Mouse (Mus musculus): ENCODE measurements around the gene Nckap1l. TPM values are rescaled to one million over a fixed set of nuclear protein-coding genes. Genes with fewer than 3 reads are reported as not detected.

Nckap1l gene
- polyA plus RNA-seq, 1 experiment from 2014 or later, result 1.8 TPM

DNA sequence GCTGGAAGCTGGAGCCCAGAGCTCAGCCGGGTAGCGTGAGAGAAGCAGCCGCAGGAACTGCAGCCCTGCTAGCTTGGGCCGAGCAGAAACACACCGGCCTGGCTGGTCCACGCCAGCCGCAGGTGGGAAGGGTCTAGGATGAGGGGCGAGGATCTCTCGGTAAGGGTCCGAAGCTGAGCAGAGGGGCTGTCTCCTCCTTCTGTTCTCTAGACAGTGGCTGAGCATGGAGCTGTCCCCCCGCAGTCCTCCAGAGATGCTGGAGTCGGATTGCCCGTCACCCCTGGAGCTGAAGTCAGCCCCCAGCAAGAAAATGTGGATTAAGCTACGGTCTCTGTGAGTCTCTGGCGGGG, 49.6 kb downstream of the Nckap1l start:
- peaks cover 69% of the 10 kb centered on the region for H3K27me3 ChIP-seq (ENCODE audit: low read depth, poor library complexity, severe bottlenecking)
- no peaks in the 10 kb centered on the region for H3K9me3 ChIP-seq (replicated peaks)
- H3K4me1 ChIP-seq, result peaks cover 53% of the 10 kb centered on the region
- H3K27ac ChIP-seq (replicated peaks), result peak overlapping the region; percentile 88
- DNase-seq (ENCODE audit: low spot score), result no peak
- no peaks in the 10 kb centered on the region for H3K36me3 ChIP-seq
- peak overlapping the region; percentile 75 for H3K4me3 ChIP-seq
- under 1% methylated on average over 15 of the region's 15 CpGs for WGBS

DNA sequence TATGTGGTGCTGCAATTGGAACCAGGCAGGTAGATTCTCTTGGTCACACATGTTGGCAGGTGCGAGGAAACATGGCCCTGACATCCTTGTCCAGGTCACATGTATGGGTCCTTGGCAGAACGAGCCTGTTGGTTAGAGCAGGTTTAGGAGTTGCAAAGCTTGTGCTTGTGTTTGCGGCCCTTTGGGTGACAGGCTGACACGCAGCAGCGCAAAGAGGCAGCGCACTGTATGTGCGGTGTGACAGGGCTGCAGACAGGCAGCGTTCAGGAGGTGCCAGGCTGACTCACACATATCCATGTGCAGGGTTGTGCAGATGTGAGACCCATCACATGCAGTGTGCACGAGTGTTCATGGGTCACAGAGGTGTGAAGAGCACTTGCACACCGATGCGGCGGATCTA, 50.1 kb downstream of the Nckap1l start:
- Histone ChIP-seq H3K27me3 (ENCODE audit: low read depth, poor library complexity, severe bottlenecking) (peaks cover 69% of the 10 kb centered on the region), H3K27ac (replicated peaks) (peak overlapping the region; percentile 88), H3K9me3 (replicated peaks) (no peaks in the 10 kb centered on the region), H3K4me1 (peaks cover 49% of the 10 kb centered on the region), H3K4me3 (peak overlapping the region; percentile 75), H3K36me3 (no peaks in the 10 kb centered on the region)
- peak; percentile 31 for DNase-seq (ENCODE audit: low spot score)
- WGBS, result 57% methylated on average over 12 of the region's 12 CpGs

DNA sequence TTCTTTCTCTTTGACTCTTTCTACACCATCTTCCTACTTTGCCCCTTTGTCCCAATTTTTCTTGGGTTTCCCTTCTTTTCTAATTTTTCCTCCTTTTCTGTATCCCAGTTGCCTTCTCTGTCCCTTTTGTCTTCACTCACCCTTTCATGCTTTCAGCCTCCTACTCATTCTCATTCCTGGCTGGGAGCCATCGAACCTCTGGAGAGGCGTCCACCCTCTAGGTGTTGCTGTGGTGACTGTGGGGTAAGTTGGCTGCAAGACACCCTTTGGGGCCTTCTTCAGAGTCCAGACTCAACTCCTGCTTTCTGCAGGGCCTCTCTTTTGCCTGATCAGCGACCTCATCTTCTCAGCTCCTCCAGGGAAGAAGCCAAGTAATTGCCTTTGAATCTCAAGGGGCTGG, 55.7 kb downstream of the Nckap1l start:
- H3K27ac ChIP-seq (replicated peaks), result peak overlapping the region; percentile 28; the same call in 1 of the 2 replicates
- H3K27me3 ChIP-seq (ENCODE audit: low read depth, poor library complexity, severe bottlenecking), result peaks cover 14% of the 10 kb centered on the region
- peaks cover 45% of the 10 kb centered on the region for H3K4me1 ChIP-seq
- 77% methylated on average over 3 of the region's 3 CpGs for WGBS
- DNase-seq (ENCODE audit: low spot score), result no peak
- H3K36me3 ChIP-seq, result no peaks in the 10 kb centered on the region
- H3K9me3 ChIP-seq (replicated peaks), result no peaks in the 10 kb centered on the region
- no peak overlapping the region for H3K4me3 ChIP-seq

DNA sequence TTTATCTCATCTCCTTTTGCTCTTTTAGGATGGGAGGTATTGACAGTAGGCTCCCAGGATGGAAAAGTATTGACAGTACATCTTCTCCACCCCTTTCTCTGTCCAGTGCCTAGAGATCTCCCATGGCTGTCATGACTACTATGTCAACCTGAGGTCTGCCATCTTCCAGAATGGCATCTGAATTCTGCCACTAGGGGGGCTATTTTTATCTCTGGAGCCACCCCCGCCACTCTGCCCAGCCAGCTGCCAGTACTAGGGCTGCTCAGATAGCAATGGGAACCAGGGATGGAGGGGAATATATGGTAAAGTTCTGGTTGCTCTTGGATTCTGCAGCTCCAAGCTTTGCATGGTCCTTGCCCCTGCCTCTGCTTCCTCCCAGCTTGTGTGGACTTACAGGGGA, 58.1 kb downstream of the Nckap1l start:
- no peak overlapping the region for H3K27ac ChIP-seq (replicated peaks)
- WGBS, result 59% methylated on average over 1 of the region's 1 CpGs
- peaks cover 53% of the 10 kb centered on the region for H3K4me1 ChIP-seq
- DNase-seq (ENCODE audit: low spot score), result no peak
- H3K9me3 ChIP-seq (replicated peaks), result no peaks in the 10 kb centered on the region
- no peaks in the 10 kb centered on the region for H3K27me3 ChIP-seq (ENCODE audit: low read depth, poor library complexity, severe bottlenecking)
- H3K4me3 ChIP-seq, result no peak overlapping the region
- no peaks in the 10 kb centered on the region for H3K36me3 ChIP-seq

DNA sequence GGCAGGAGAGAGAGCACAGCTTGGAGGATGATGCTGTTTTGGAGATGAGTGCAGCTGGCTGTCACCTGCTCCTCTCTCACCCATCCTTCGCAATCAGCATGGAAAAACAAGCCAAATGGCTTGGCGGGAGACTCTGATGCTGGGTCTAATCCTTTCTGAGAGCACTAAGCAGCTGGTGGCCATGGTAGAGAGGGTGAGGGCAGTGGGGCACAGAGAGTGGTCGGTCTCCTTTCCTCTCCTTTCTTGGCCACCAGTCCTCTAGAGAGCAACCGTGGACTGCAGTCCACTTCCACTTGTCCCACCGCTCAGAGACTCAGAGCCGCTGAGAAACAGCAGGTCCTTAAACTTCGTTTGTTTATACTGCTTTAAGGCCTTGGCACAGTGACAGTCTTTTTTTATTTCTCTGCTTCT, 60.0 kb downstream of the Nckap1l start:
- DNase-seq (ENCODE audit: low spot score), result no peak
- H3K36me3 ChIP-seq, result no peaks in the 10 kb centered on the region
- H3K27me3 ChIP-seq (ENCODE audit: low read depth, poor library complexity, severe bottlenecking), result no peaks in the 10 kb centered on the region
- H3K4me3 ChIP-seq, result peak overlapping the region; percentile 51
- H3K27ac ChIP-seq (replicated peaks), result peak overlapping the region; percentile 93
- peaks cover 72% of the 10 kb centered on the region for H3K4me1 ChIP-seq
- no peaks in the 10 kb centered on the region for H3K9me3 ChIP-seq (replicated peaks)
- 6% methylated on average over 7 of the region's 7 CpGs for WGBS

DNA sequence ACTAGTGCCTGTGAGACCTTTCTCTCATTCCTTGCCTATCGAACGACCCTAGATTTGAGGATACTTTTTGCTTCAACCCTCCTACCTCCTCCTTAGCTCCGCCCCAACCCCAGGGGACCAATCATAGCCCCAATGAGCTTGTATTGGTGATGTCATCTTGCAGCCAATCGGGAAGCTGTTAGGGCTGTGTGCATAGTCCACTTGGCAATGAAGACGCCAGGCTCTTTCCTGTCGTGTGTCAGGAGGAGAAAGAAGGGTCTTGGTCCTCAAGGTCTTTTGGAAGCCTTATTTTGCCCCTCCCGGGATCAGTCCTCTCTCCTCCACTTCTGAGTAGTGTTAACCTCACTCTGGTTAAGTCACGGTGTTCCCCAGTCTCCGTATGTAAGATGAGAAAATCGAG, 60.5 kb downstream of the Nckap1l start:
- H3K27ac ChIP-seq (replicated peaks), result peak overlapping the region; percentile 93
- H3K27me3 ChIP-seq (ENCODE audit: low read depth, poor library complexity, severe bottlenecking), result no peaks in the 10 kb centered on the region
- peaks cover 77% of the 10 kb centered on the region for H3K4me1 ChIP-seq
- H3K9me3 ChIP-seq (replicated peaks), result no peaks in the 10 kb centered on the region
- 2% methylated on average over 10 of the region's 10 CpGs for WGBS
- H3K4me3 ChIP-seq, result peak overlapping the region; percentile 51
- DNase-seq (ENCODE audit: low spot score), result peak; percentile 86
- no peaks in the 10 kb centered on the region for H3K36me3 ChIP-seq

DNA sequence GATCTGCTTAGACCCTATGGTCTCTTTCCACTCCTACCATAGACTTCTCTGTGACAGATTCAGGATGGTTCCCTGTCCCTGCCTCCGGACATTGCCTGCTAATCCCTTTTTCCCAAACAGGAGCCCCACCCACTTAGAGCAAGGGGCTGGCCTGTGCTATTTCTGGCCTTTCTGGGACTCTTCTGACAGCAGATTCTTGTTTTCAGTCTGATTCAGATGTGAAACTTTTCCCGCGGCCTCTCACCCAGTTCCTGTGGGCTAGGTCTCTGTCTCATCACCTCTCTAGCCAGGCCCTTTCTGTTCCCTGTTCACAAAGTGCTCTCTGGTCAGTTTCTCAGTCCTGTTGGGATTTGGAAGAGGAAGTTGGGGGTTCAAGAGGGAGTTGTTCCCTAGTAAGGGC, 61.3 kb downstream of the Nckap1l start:
- H3K4me1 ChIP-seq, result peaks cover 78% of the 10 kb centered on the region
- no peaks in the 10 kb centered on the region for H3K9me3 ChIP-seq (replicated peaks)
- H3K27ac ChIP-seq (replicated peaks), result peak overlapping the region; percentile 93
- H3K27me3 ChIP-seq (ENCODE audit: low read depth, poor library complexity, severe bottlenecking), result no peaks in the 10 kb centered on the region
- WGBS, result 25% methylated on average over 3 of the region's 3 CpGs
- peak overlapping the region; percentile 51 for H3K4me3 ChIP-seq
- DNase-seq (ENCODE audit: low spot score), result no peak
- no peaks in the 10 kb centered on the region for H3K36me3 ChIP-seq

DNA sequence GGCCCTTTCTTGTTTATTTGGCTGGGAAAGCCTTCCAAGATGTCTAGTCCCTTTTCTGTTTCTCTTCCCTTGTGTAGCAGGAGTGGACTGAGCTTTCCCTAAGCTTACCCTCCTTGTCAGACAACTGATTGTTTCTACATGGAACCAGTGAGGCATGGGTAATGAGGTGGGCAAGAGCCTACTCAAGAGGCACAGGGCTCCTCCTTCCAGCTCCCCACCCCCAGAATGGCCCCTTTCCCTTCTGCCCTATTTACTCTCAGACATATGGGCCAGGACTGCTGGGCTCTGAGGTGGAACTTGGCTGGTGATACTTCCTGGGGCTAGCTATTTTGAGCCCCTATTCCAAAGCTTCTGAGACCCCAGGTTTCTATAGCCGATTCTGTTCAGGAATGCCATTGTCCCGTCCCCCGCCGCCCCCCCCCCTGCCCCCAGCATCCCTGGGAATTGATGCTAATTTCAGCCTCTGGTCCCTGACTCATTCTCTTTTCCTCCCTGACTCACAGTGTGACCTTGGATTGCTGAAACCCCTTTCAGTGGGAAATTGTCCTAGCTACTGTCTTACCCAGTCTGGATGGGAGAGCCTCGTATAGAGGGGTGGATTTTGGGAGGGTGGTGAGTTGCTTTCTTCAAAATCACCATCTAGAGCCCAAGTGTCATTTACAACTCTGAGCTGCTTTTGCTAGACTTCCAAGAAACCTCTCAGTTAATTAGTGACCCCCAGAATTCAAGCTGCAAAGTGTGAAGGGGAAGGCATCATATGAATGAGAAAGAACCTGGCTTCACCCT, 65.2 kb downstream of the Nckap1l start:
- H3K27me3 ChIP-seq (ENCODE audit: low read depth, poor library complexity, severe bottlenecking), result no peaks in the 10 kb centered on the region
- WGBS, result 6% methylated on average over 5 of the region's 5 CpGs
- peaks cover 21% of the 10 kb centered on the region for H3K36me3 ChIP-seq
- peak overlapping the region; percentile 93 for H3K27ac ChIP-seq (replicated peaks)
- DNase-seq (ENCODE audit: low spot score), result peak; percentile 77
- peaks cover 90% of the 10 kb centered on the region for H3K4me1 ChIP-seq
- H3K4me3 ChIP-seq, result peak overlapping the region; percentile 35
- no peaks in the 10 kb centered on the region for H3K9me3 ChIP-seq (replicated peaks)

DNA sequence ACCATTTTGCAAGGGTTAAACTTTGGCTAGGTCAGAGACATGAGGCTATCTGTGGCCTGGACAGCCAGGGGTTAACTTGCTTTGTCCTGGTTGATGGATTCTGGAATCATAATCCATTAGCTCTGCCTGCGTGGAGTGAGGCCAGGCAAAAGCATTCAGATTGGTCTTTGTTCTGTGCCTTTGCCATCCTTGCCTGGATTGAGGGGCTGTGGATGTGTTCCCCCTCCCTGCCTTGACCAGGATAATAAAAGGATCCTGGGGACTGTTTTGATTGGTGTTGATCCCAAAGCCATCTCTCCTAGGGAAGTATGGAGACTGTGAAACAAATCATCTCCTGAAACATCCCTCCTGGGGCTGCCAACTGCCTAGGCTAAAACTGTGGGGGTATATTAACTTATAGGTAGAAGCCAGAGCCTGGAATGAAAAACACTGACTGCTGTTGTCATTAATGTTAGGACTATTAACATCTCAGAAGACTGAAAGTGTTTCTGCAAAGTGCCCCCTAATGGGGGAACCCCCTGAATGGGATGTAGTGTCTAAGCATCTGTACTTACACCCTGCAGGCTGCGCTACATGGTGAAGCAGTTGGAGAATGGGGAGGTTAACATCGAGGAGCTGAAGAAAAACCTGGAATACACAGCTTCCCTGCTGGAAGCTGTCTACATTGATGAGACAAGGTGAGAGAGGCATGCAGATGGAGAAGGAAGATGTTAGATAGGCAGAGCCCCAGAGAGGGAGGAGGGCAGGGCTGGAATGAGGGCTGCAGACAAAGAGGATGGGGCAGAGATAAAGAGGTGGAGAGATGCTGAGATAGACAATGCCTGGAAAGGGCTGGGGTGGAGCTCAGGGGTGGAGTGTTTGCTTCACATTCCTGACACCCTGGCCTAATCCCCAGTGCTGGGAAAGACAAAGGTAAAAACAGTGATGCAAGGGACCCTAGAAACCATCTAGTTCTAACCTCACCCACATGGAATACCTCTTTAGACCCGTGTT, 66.1 kb downstream of the Nckap1l start:
- whole genome bisulfite sequencing, result 12% methylated on average over 4 of the region's 4 CpGs
- Histone ChIP-seq H3K27me3 (ENCODE audit: low read depth, poor library complexity, severe bottlenecking) (no peaks in the 10 kb centered on the region), H3K36me3 (peaks cover 30% of the 10 kb centered on the region), H3K27ac (replicated peaks) (peak overlapping the region; percentile 93), H3K9me3 (replicated peaks) (no peaks in the 10 kb centered on the region), H3K4me1 (peaks cover 90% of the 10 kb centered on the region), H3K4me3 (peak overlapping the region; percentile 35)
- DNase-seq (ENCODE audit: low spot score), result peak; percentile 76

DNA sequence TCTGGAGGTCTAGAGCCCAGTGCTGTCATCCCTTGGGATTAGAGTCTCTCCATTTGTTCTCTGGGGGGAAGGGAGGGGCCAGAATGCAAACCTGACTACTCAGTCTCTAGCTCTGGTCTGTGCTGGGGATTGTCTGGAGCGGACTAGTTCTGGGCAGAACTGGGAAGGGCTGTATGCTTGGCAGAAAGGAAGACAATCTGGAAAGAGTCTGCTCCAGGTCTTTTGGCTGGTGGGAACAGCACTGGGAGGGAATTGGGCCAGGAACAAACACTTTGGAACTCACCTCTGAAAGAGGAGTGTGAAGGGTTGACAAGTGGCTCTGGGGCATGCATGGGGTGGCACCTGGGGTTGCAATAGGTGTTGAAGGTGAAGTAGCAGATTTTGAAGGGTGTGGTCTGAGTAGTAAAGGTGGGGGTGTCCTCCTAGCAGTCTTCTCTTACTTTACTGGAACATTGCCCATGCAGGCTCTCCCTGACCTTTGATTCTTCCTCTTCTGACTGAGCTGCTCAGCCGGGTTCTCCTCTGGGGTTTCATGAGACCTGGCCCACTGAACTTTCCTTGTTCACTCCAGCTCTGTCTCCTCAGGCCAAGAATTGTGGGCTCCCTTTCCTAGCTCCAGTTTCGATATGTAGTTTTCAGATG, 69.0 kb downstream of the Nckap1l start:
- no peaks in the 10 kb centered on the region for H3K9me3 ChIP-seq (replicated peaks)
- peaks cover 62% of the 10 kb centered on the region for H3K4me1 ChIP-seq
- H3K27ac ChIP-seq (replicated peaks), result peak overlapping the region; percentile 93
- WGBS, result 74% methylated on average over 3 of the region's 3 CpGs
- peaks cover 58% of the 10 kb centered on the region for H3K36me3 ChIP-seq
- no peaks in the 10 kb centered on the region for H3K27me3 ChIP-seq (ENCODE audit: low read depth, poor library complexity, severe bottlenecking)
- no peak for DNase-seq (ENCODE audit: low spot score)
- H3K4me3 ChIP-seq, result no peak overlapping the region

DNA sequence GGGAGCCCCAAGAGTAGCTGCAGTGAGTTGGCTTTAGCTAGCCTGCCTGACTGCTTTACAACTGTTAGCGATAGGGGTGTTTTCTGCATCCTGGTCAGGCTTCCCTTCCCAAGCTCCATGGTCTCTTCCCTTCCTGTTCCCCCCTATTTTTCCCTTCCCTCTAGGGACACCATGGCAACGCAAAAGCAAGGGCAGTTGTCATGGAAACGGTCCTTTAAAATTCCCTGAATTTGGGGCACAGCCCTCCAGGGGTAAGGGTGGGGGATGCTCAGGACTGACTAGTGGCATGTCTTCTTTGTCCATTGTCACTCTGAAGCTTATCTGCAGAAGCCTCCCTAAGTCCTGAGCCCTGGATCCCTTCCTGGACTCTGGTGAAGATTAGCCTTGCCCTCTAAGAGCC, 69.6 kb downstream of the Nckap1l start:
- H3K27me3 ChIP-seq (ENCODE audit: low read depth, poor library complexity, severe bottlenecking), result no peaks in the 10 kb centered on the region
- H3K4me3 ChIP-seq, result no peak overlapping the region
- WGBS, result 39% methylated on average over 3 of the region's 3 CpGs
- H3K4me1 ChIP-seq, result peaks cover 56% of the 10 kb centered on the region
- H3K36me3 ChIP-seq, result peaks cover 63% of the 10 kb centered on the region
- H3K9me3 ChIP-seq (replicated peaks), result no peaks in the 10 kb centered on the region
- DNase-seq (ENCODE audit: low spot score), result peak; percentile 44
- peak overlapping the region; percentile 93 for H3K27ac ChIP-seq (replicated peaks)

DNA sequence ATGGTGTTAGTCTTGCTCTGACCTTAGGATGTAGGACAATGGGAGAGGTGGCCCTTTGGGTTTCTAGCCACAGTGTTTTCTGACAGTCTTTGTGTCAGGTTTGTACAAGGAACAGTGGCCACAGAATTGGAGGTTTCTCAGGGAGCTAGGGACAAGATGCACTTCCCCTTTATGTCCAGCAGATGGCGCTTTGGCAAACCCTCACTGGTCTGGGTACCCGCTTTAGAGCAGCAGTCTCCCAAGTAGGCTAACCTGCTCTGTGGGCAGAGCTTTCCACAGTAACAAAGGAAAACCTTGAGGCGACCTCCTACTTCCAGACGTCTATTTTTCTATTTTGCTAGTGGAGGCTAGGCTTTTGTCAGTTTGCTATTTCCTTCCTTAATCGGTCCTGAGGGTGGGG, 76.8 kb downstream of the Nckap1l start:
- H3K4me3 ChIP-seq, result no peak overlapping the region
- no peaks in the 10 kb centered on the region for H3K9me3 ChIP-seq (replicated peaks)
- 10% methylated on average over 5 of the region's 5 CpGs for WGBS
- DNase-seq (ENCODE audit: low spot score), result peak; percentile 74
- H3K36me3 ChIP-seq, result peaks cover 47% of the 10 kb centered on the region
- peaks cover 5% of the 10 kb centered on the region; the same call in 1 of the 2 replicates for H3K27me3 ChIP-seq (ENCODE audit: low read depth, poor library complexity, severe bottlenecking)
- peak overlapping the region; percentile 61 for H3K27ac ChIP-seq (replicated peaks)
- H3K4me1 ChIP-seq, result peaks cover 33% of the 10 kb centered on the region

All from midbrain, embryonic 10.5 days (tissue).